Mouse (Mus musculus) MEL (cell line): ENCODE measurements around the gene Gm12695. TPM values are rescaled to one million over a fixed set of nuclear protein-coding genes. Genes with fewer than 3 reads are reported as not detected.

ENCODE experiments used
- DNase-seq: peaks from one replicate; pipeline ENCODE4 v3.0.0; 2011; ENCODE audit warnings: low read depth, low spot score
- H3K27ac ChIP-seq: 2 replicates; pipeline ENCODE4 v1.5.1; 2012; ENCODE audit warnings: low read depth, mild to moderate bottlenecking, control low read depth, low read length, moderate library complexity; ENCODE audit not compliant: control insufficient read depth
- H3K27me3 ChIP-seq, 2 experiments: fragments of 150-350 bp in 1 of 2; sonication (generic) in 1 of 2; 2 replicates each; pipeline ENCODE4 v1.6.1; 2012; ENCODE audit warnings: low read length in 2 of 2, mild to moderate bottlenecking in 2 of 2, improper control_type of control experiment in 1 of 2, moderate library complexity in 1 of 2; ENCODE audit not compliant: insufficient read depth in 2 of 2, control insufficient read depth in 1 of 2
- H3K36me3 ChIP-seq, 2 experiments: 2 replicates each; pipeline ENCODE4 v1.6.1; 2012 to 2014; ENCODE audit warnings: low read length in 2 of 2, improper control_type of control experiment in 1 of 2, inconsistent platforms in 1 of 2, mild to moderate bottlenecking in 1 of 2; ENCODE audit not compliant: insufficient read depth in 2 of 2, control insufficient read depth in 1 of 2
- H3K4me1 ChIP-seq, 2 experiments: fragments of 150-350 bp in 1 of 2; sonication (generic) in 1 of 2; 2 replicates each; pipeline ENCODE4 v1.6.1; 2012; ENCODE audit warnings: low read length in 2 of 2, improper control_type of control experiment in 1 of 2, mild to moderate bottlenecking in 1 of 2; ENCODE audit not compliant: insufficient read depth in 2 of 2, control insufficient read depth in 1 of 2
- H3K4me3 ChIP-seq, 2 experiments: fragments of 150-350 bp in 1 of 2; sonication (generic) in 1 of 2; 2 replicates each; pipeline ENCODE4 v1.5.1; 2012; ENCODE audit warnings: low read depth in 2 of 2, low read length in 2 of 2, mild to moderate bottlenecking in 2 of 2, moderate library complexity in 2 of 2, control low read depth in 1 of 2, improper control_type of control experiment in 1 of 2; ENCODE audit not compliant: control insufficient read depth in 1 of 2, insufficient read depth in 1 of 2
- H3K79me2 ChIP-seq: 2 replicates; pipeline ENCODE4 v1.6.1; 2012; ENCODE audit warnings: mild to moderate bottlenecking, low read length, moderate library complexity; ENCODE audit not compliant: control insufficient read depth, poor library complexity, insufficient read depth
- H3K9ac ChIP-seq: 2 replicates; pipeline ENCODE4 v1.6.1; 2012; ENCODE audit warnings: low read depth, mild to moderate bottlenecking, control low read depth, low read length, moderate library complexity; ENCODE audit not compliant: control insufficient read depth, poor library complexity, severe bottlenecking
- H3K9me3 ChIP-seq: fragments of 150-350 bp; sonication (generic); replicated peaks from 2 replicates; pipeline ENCODE4 v1.6.1; 2012; ENCODE audit warnings: mild to moderate bottlenecking, low read length, improper control_type of control experiment, moderate library complexity; ENCODE audit not compliant: insufficient read depth
- BHLHE40 ChIP-seq: IDR thresholded peaks from 2 replicates; pipeline ENCODE4 v1.6.1; 2012; ENCODE audit warnings: low read depth, mild to moderate bottlenecking, inconsistent platforms, low read length, improper control_type of control experiment, borderline replicate concordance
- CTCF ChIP-seq, 3 experiments: IDR thresholded peaks in 2 of 3; conservative IDR thresholded peaks in 1 of 3; 2 replicates each; pipeline ENCODE4 v1.5.1; 2011 to 2012; ENCODE audit warnings: low read length in 3 of 3, low read depth in 2 of 3, mild to moderate bottlenecking in 2 of 3, improper control_type of control experiment in 1 of 3, inconsistent platforms in 1 of 3, mixed read lengths in 1 of 3, moderate library complexity in 1 of 3; ENCODE audit not compliant: control insufficient read depth in 1 of 3, insufficient read depth in 1 of 3, poor library complexity in 1 of 3, severe bottlenecking in 1 of 3
- E2F4 ChIP-seq: IDR thresholded peaks from 2 replicates; pipeline ENCODE4 v1.6.1; 2011; ENCODE audit warnings: low read depth, low read length, improper control_type of control experiment, borderline replicate concordance
- ETS1 ChIP-seq: IDR thresholded peaks from 2 replicates; pipeline ENCODE4 v1.6.1; 2012; ENCODE audit warnings: low read depth, mild to moderate bottlenecking, inconsistent platforms, low read length, improper control_type of control experiment, moderate library complexity
- GABPA ChIP-seq: IDR thresholded peaks from 2 replicates; pipeline ENCODE4 v1.6.1; 2012; ENCODE audit warnings: low read depth, mild to moderate bottlenecking, inconsistent platforms, low read length, improper control_type of control experiment, moderate library complexity
- GATA1 ChIP-seq: IDR thresholded peaks from 2 replicates; pipeline ENCODE4 v1.6.1; 2011; ENCODE audit warnings: low read depth, low read length, improper control_type of control experiment
- HCFC1 ChIP-seq: IDR thresholded peaks from 2 replicates; pipeline ENCODE4 v1.6.1; 2012; ENCODE audit warnings: low read depth, mild to moderate bottlenecking, inconsistent platforms, low read length, improper control_type of control experiment, moderate library complexity
- KAT2A ChIP-seq: conservative IDR thresholded peaks from 2 replicates; pipeline ENCODE4 v1.6.1; 2012; ENCODE audit warnings: low read depth, low read length, improper control_type of control experiment, inconsistent platforms
- MAFK ChIP-seq: IDR thresholded peaks from 2 replicates; pipeline ENCODE4 v1.6.1; 2011; ENCODE audit warnings: low read depth, mild to moderate bottlenecking, low read length, improper control_type of control experiment, borderline replicate concordance
- NRF1 ChIP-seq: IDR thresholded peaks from 2 replicates; pipeline ENCODE4 v1.6.1; 2014; ENCODE audit warnings: low read depth, mild to moderate bottlenecking, inconsistent platforms, low read length, improper control_type of control experiment, moderate library complexity; ENCODE audit not compliant: poor library complexity, insufficient read depth, severe bottlenecking
- POLR2AphosphoS2 ChIP-seq: IDR thresholded peaks from 2 replicates; pipeline ENCODE4 v1.6.1; 2011; ENCODE audit warnings: low read length, improper control_type of control experiment
- POLR2AphosphoS5 ChIP-seq: IDR thresholded peaks from 2 replicates; pipeline ENCODE4 v1.6.1; 2012; ENCODE audit warnings: low read depth, borderline replicate concordance, mild to moderate bottlenecking, inconsistent platforms, low read length, moderate library complexity, mixed read lengths
- RAD21 ChIP-seq: IDR thresholded peaks from 2 replicates; pipeline ENCODE4 v1.6.1; 2011; ENCODE audit warnings: mild to moderate bottlenecking, low read depth, low read length, improper control_type of control experiment
- SIN3A ChIP-seq: IDR thresholded peaks from 2 replicates; pipeline ENCODE4 v1.6.1; 2012; ENCODE audit warnings: low read length, improper control_type of control experiment, inconsistent platforms
- SMC3 ChIP-seq: IDR thresholded peaks from 2 replicates; pipeline ENCODE4 v1.6.1; 2011; ENCODE audit warnings: low read depth, low read length, improper control_type of control experiment
- TBP ChIP-seq: IDR thresholded peaks from 2 replicates; pipeline ENCODE4 v1.8.0; 2011; ENCODE audit warnings: low read depth, low read length, improper control_type of control experiment
- UBTF ChIP-seq: IDR thresholded peaks from 2 replicates; pipeline ENCODE4 v1.6.1; 2012; ENCODE audit warnings: low read depth, mild to moderate bottlenecking, inconsistent platforms, low read length, improper control_type of control experiment, moderate library complexity, borderline replicate concordance; ENCODE audit not compliant: insufficient read depth
- USF1 ChIP-seq: IDR thresholded peaks from 2 replicates; pipeline ENCODE4 v1.6.1; 2014; ENCODE audit warnings: low read depth, mild to moderate bottlenecking, inconsistent platforms, low read length, improper control_type of control experiment, moderate library complexity
- USF2 ChIP-seq, 2 experiments: IDR thresholded peaks; 2 replicates each; pipeline ENCODE4 v1.6.1; 2011 to 2012; ENCODE audit warnings: improper control_type of control experiment in 2 of 2, low read length in 2 of 2, borderline replicate concordance in 1 of 2, inconsistent platforms in 1 of 2, low read depth in 1 of 2, mild to moderate bottlenecking in 1 of 2; ENCODE audit not compliant: insufficient read depth in 1 of 2
- ZC3H11A ChIP-seq: IDR thresholded peaks from 2 replicates; pipeline ENCODE4 v1.6.1; 2012; ENCODE audit warnings: low read depth, mild to moderate bottlenecking, inconsistent platforms, low read length, improper control_type of control experiment
- ZNF384 ChIP-seq: IDR thresholded peaks from 2 replicates; pipeline ENCODE4 v1.6.1; 2012; ENCODE audit warnings: low read depth, mild to moderate bottlenecking, inconsistent platforms, low read length, improper control_type of control experiment
- polyA plus RNA-seq, 2 experiments: library from polyadenylated mRNA; stranded (reverse) in 1 of 2; unstranded in 1 of 2; fragments of >175 nt in 1 of 2; fragments of >200 nt in 1 of 2; gene quantifications; 2 replicates each; pipeline versions ENCODE4 v1.2.1 to v1.2.4; 2012; ENCODE audit warnings: low replicate concordance in 2 of 2, low read depth in 1 of 2; ENCODE audit not compliant: insufficient read length in 2 of 2, insufficient read depth in 1 of 2, missing spikeins in 1 of 2
- total RNA-seq: library from RNA; depleted of rRNA; stranded (reverse); fragments of 300-350 nt; gene quantifications from 2 replicates; pipeline ENCODE4 v1.2.3, GENCODE M21; 2012

The Gm12695 gene
- total and polyA plus RNA-seq, 3 experiments = not detected

DNA sequence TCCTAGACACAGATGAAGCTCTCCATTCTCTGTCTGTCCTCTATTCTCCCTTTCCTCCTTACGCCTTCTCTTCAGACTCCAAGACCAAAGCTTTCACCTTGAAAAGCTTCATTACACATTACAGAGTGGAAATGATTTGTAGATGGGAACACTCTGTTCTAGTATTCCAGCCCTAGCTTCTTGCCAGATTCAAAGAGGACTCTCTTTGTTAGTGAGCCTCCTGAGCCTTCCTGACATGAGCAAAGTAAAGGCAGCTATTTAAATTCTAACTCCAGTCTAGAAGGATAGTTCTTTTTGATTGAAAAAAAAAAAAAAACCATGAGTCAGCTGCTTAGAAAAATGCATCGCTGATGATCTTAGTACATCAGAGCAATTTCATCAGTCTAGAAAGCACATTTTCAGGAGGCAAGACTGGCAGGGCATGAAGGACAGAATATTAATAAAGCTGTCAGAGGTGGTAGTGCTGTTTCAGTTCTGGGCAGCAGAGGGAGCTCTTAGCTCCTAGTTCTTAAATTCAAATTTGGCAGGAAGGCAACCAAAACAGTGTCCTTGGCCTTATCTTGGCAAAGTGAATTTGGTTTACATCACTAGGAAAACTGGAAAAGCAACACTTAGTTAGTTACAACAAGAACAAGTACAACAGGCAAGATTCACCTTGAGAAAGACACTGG, 79.6 kb downstream of the Gm12695 start:
- Histone ChIP-seq H3K27ac (no peak overlapping the region), H3K9ac (no peak overlapping the region), H3K9me3 (no peaks in the 10 kb centered on the region), H3K79me2 (no peaks in the 10 kb centered on the region), H3K36me3 (no peaks in the 10 kb centered on the region), H3K4me3 (no peak overlapping the region), H3K4me1 (no peaks in the 10 kb centered on the region), H3K27me3 (no peaks in the 10 kb centered on the region)
- DNase-seq = peak; percentile 40
- TF ChIP-seq HCFC1 (no peak), RAD21 (peak; percentile 61), CTCF (IDR thresholded peaks at IDR 0.05 in 2 of 3, conservative IDR thresholded peaks at IDR 0.05 in 1 of 3; ENCODE audit: control insufficient read depth in 1 of 3, insufficient read depth in 1 of 3, low read depth in 2 of 3, low read length in 3 of 3, poor library complexity in 1 of 3, severe bottlenecking in 1 of 3) (peak; percentile 43 to 58 (median 53)), GATA1 (no peak), ZC3H11A (peak; percentile 37), ETS1 (no peak), KAT2A (no peak), SMC3 (peak; percentile 65), ZNF384 (no peak)
- TF ChIP-seq, all 39 proteins: peak for 4

DNA sequence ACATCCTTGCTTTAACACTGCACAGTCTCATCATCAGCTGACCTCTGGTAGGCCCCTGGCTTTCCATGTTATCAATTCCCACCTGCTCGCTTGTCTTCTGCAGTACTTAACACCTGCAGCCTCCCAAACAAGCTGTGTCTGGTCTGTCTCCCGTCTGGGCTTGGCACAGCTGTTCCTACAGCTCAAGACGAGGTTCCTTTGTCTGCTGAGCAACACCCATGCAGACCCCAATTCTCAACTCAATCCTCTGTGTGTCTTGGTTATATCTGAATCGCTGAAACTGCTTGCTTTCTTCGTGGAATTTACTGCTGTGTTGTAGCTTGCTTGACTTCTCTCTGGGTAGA, 86.8 kb downstream of the Gm12695 start:
- H3K4me3 ChIP-seq = no peak overlapping the region
- H3K4me1 ChIP-seq = no peaks in the 10 kb centered on the region
- no peaks in the 10 kb centered on the region for H3K36me3 ChIP-seq
- H3K27ac ChIP-seq = no peak overlapping the region
- no peaks in the 10 kb centered on the region for H3K79me2 ChIP-seq
- DNase-seq = no peak
- H3K9ac ChIP-seq = no peak overlapping the region
- H3K27me3 ChIP-seq = no peaks in the 10 kb centered on the region
- no peaks in the 10 kb centered on the region for H3K9me3 ChIP-seq
- TF ChIP-seq SMC3 (no peak), POLR2AphosphoS2 (no peak), ETS1 (no peak)

DNA sequence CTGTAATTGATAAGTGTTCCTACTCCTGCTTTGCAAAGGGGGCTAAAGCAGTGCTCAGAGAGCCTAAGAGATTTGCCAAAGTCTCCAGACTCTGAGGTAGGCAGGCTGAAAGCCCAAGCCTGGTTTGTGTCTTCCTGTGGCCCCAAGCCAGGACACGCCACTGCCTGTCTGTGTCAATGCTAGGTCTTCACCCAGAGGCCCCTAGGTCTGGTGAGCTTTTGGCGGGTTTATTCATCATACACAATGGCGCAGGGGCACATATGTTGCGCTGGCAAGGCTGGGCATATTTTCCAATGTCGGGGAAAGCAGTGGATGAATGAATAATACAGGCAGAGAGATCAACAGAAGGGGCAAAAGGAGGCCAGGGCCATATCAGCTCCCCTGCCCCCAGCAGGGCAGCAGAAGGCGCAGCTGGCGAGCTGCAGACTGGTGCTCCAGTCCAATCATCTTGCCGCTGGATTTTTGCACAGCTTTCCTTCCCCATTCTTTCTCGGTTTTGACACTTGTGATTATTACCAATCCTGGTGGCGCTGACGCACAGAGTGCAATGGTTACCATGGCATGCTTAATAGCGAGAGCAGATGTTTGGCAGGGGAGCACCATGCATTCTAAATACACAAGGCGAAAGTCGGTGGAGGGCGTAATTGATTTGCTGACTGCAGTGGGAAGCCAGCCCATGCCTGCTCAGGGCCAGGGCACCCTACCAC, 87.3 kb downstream of the Gm12695 start:
- H3K9ac ChIP-seq = no peak overlapping the region
- H3K4me1 ChIP-seq = no peaks in the 10 kb centered on the region
- H3K27me3 ChIP-seq = no peaks in the 10 kb centered on the region
- TF ChIP-seq USF2 (IDR thresholded peaks at IDR 0.05; ENCODE audit: borderline replicate concordance in 1 of 2, insufficient read depth in 1 of 2, low read depth in 1 of 2, low read length in 2 of 2) (no peak), NRF1 (no peak), GATA1 (no peak), RAD21 (no peak), E2F4 (no peak), MAFK (no peak), USF1 (no peak), UBTF (no peak), ETS1 (no peak), SIN3A (no peak), GABPA (no peak), TBP (no peak), POLR2AphosphoS5 (no peak), BHLHE40 (no peak)
- no peaks in the 10 kb centered on the region for H3K36me3 ChIP-seq
- no peaks in the 10 kb centered on the region for H3K79me2 ChIP-seq
- H3K9me3 ChIP-seq = no peaks in the 10 kb centered on the region
- no peak overlapping the region for H3K27ac ChIP-seq
- H3K4me3 ChIP-seq = no peak overlapping the region
- no peak for DNase-seq
